Mouse (Mus musculus) ES-Bruce4 (cell line): ENCODE data around the gene Lipa.

Experiments
- EP300 ChIP-seq: IDR thresholded peaks from 2 replicates; pipeline ENCODE4 v1.6.1; 2011; ENCODE audit warnings: low read depth, low read length; ENCODE audit not compliant: insufficient read depth
- POLR2A ChIP-seq: IDR thresholded peaks from one replicate; pipeline ENCODE4 v1.8.1; 2011; ENCODE audit warnings: low read length; ENCODE audit not compliant: insufficient read depth

DNA sequence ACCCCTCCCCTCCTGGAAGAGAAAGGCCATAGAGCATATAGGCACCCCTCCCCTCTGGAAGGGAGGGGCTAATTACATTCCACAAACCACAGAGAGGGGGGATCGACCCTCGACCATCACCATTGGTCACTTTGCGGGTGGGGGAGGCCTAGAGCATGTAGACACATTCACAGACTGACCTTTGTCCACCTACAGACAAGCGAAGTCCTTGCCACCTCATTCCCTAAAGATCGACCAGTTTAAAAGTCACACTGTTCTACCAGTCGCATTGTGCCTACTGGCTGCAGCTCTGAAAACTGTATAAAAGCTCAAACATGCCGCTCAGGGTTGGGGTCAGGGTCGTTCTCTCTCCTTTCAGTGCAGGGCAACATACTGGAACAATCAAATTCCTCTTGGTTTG lies 15.7 kb downstream of the Lipa start:
- TF ChIP-seq POLR2A = no peak
- TF ChIP-seq EP300 = no peak
